Mouse (Mus musculus) E14TG2a.4 (cell line): ENCODE measurements at regions not wholly inside any gene's neighbourhood (a gene's known extent, or its start where the extent isn't known, plus 50 kb on each side); places are given as distances from the start of the nearest gene placed in this dataset.

Source experiments
- CTCF ChIP-seq: conservative IDR thresholded peaks from 2 replicates; pipeline ENCODE4 v1.5.1; 2014; ENCODE audit warnings: low read length
- NANOG ChIP-seq: IDR thresholded peaks from 2 replicates; pipeline ENCODE4 v1.6.1; 2014; ENCODE audit warnings: borderline replicate concordance, low read length, mixed read lengths
- POU5F1 ChIP-seq: IDR thresholded peaks from 2 replicates; pipeline ENCODE4 v1.6.1; 2014; ENCODE audit warnings: low read length, borderline replicate concordance

- TF ChIP-seq CTCF (no peak), POU5F1 (no peak), NANOG (no peak)
Measured at GRCm38 (mm10) chr7:75943844-75944243, 95.7 kb downstream of the Klhl25 start.
